Mouse (Mus musculus) hindbrain, embryonic 14.5 days (tissue): ENCODE results near the gene Appl1. TPM values are rescaled to one million over a fixed set of nuclear protein-coding genes. Genes with fewer than 3 reads are reported as not detected.
"Not testable (repeated sequence)": the region's sequence is repeated elsewhere in the genome, so short reads cannot be mapped to it uniquely, and the experiment has no call there.

Experiments
- ATAC-seq: fragments of 200-750 bp; cut with Nextera tagmentation; 2 replicates; pipeline ENCODE4 v1.8.0; 2017; ENCODE audit warnings: moderate number of reproducible peaks, mild to moderate bottlenecking, moderate TSS enrichment, moderate library complexity; ENCODE audit not compliant: low FRiP score
- DNase-seq: peaks from one replicate; pipeline ENCODE4 v3.0.0-alpha.2; 2015; ENCODE audit warnings: low spot score
- H3K27ac ChIP-seq: fragments of 300-500 bp; sonication (generic); 2 replicates; pipeline ENCODE4 v1.5.1; 2014; ENCODE audit warnings: mild to moderate bottlenecking, moderate library complexity
- H3K27me3 ChIP-seq: fragments of 300-500 bp; sonication (generic); 2 replicates; pipeline ENCODE4 v1.6.1; 2014; ENCODE audit warnings: mild to moderate bottlenecking, low read length, mixed read lengths; ENCODE audit not compliant: control insufficient read depth, insufficient read depth
- H3K36me3 ChIP-seq: fragments of 300-500 bp; sonication (generic); replicated peaks from 2 replicates; pipeline ENCODE4 v1.6.1; 2014; ENCODE audit not compliant: control insufficient read depth, insufficient read depth
- H3K4me1 ChIP-seq: fragments of 300-500 bp; sonication (generic); replicated peaks from 2 replicates; pipeline ENCODE4 v1.6.1; 2014; ENCODE audit warnings: antibody characterized with exemption, low read length, mixed read lengths; ENCODE audit not compliant: control insufficient read depth, insufficient read depth
- H3K4me2 ChIP-seq: fragments of 300-500 bp; sonication (generic); replicated peaks from 2 replicates; pipeline ENCODE4 v1.6.1; 2014; ENCODE audit warnings: mild to moderate bottlenecking, moderate library complexity
- H3K4me3 ChIP-seq: fragments of 300-500 bp; sonication (generic); replicated peaks from 2 replicates; pipeline ENCODE4 v1.5.1; 2014; ENCODE audit warnings: mild to moderate bottlenecking, low read length
- H3K9ac ChIP-seq: fragments of 300-500 bp; sonication (generic); 2 replicates; pipeline ENCODE4 v1.6.1; 2014
- H3K9me3 ChIP-seq: fragments of 300-500 bp; sonication (generic); 2 replicates; pipeline ENCODE4 v1.6.1; 2016; ENCODE audit warnings: low read length; ENCODE audit not compliant: control insufficient read depth
- WGBS: fragments of 180-500 bp; shearing (Covaris S2); extraction: QIAGEN DNeasy Blood & Tissue Kit; methylation state at CpG from one replicate; pipeline ENCODE4 v1.1.7; 2014; 5-methylcytosine and 5-hydroxymethylcytosine counted together
- polyA plus RNA-seq: library from polyadenylated mRNA; unstranded; fragments of >200 nt; fragmentation: Nextera tagmentation; extraction: Ambion mirVana; gene quantifications from 2 replicates; pipeline ENCODE4 v1.2.1, GENCODE M21; 2014

Appl1 gene
- polyA plus RNA-seq, 1 experiment from 2014 or later: 69.9 TPM

DNA sequence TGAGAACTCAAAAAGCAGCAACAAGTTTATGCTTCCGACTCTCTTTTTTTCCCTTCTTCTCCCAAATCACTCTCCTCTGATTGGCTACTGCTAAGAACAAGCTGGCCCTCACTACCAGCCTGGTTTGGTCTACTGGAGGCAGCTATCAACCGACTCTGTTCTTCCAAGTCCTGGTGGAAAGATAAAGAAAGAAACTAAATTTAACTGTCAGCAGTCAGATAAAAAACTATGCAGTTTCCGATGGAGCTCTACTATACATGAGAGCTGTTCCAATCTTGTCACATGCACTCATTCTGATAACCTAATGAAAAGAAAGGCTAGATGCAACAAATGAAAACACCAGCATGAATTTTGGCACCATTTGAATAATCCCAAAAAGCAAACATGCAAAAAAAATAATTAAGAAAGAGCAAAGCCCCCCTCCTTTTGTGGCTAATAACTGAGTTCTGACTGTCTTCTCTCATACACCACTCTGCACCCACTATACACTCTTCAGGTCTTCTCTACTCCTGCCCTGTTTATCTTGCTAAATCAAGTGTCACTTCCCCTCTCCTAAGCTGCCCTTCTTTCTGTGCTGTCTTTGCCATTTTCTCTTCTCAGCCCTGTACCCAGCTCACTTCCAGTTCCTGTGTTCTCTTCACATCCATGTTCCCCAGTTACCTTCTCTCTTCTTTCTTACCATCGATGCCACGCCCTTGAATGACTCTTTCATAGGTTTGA, 47.2 kb downstream of the Appl1 start:
- Histone ChIP-seq H3K9me3 (no peaks in the 10 kb centered on the region), H3K27me3 (no peaks in the 10 kb centered on the region), H3K9ac (no peak overlapping the region), H3K36me3 (peaks cover 84% of the 10 kb centered on the region), H3K4me3 (no peak overlapping the region), H3K4me2 (no peak overlapping the region), H3K27ac (no peak overlapping the region), H3K4me1 (no peaks in the 10 kb centered on the region)
- 95% methylated on average over 5 of the region's 5 CpGs for WGBS
- DNase-seq: no peak
- ATAC-seq: no peak

DNA sequence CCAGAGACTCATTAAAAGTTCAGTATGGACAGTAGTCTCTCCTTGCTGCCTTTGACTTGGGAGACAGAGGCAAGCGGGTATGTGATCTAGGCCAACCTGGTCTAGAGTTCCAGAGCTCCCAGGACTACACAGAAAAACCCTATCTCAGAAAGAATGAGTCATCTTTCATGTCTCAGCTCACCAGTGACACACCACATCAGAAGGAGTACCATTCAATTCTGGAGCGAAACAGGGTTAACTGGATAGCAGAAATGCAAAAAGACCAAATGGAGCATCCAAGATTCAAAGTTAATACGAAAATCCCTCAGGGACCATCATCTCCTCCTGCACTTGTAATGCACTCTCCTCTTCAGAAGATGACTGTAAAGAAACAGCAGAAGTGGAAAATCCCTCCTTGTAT, 51.7 kb downstream of the Appl1 start:
- 95% methylated on average over 3 of the region's 3 CpGs for WGBS
- no peak for DNase-seq
- H3K27me3 ChIP-seq: no peaks in the 10 kb centered on the region
- H3K36me3 ChIP-seq: peaks cover 51% of the 10 kb centered on the region
- H3K27ac ChIP-seq: no peak overlapping the region
- H3K9me3 ChIP-seq: no peaks in the 10 kb centered on the region
- no peaks in the 10 kb centered on the region for H3K4me1 ChIP-seq
- H3K4me2 ChIP-seq: no peak overlapping the region
- no peak overlapping the region for H3K4me3 ChIP-seq
- no peak for ATAC-seq
- no peak overlapping the region for H3K9ac ChIP-seq

DNA sequence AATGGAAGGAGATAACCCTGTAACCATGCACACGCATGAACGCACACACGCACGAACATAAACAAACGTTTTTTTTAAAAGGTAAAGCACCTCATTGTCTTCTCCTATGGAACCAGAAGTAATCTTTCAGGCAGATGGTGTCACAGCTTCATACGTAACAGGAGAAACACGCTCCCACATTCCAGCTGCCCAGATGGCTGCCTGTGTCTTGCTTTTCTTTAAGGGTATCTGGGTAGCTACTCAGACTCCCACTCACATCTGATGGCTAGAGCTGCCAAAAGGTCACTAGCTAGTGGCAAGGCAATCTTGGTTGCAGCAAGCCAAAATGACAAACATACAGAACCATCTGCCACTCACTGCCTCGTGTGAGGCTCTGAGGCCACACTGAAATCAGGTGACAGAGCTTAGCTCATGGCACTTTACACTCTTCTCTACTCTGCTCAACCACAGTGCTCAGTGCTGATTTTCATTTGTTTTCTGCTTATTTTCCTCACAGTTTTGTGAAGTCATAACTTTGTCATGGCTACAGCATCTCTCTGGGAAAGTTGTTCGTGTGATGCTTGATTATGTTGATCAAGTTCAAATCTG, 57.3 kb downstream of the Appl1 start:
- Histone ChIP-seq H3K4me3 (no peak overlapping the region), H3K27ac (no peak overlapping the region), H3K27me3 (no peaks in the 10 kb centered on the region), H3K9ac (no peak overlapping the region), H3K4me1 (no peaks in the 10 kb centered on the region), H3K9me3 (no peaks in the 10 kb centered on the region), H3K36me3 (peaks cover 6% of the 10 kb centered on the region), H3K4me2 (no peak overlapping the region)
- 64% methylated on average over 9 of the region's 9 CpGs for WGBS
- ATAC-seq (no peak), DNase-seq (no peak)

DNA sequence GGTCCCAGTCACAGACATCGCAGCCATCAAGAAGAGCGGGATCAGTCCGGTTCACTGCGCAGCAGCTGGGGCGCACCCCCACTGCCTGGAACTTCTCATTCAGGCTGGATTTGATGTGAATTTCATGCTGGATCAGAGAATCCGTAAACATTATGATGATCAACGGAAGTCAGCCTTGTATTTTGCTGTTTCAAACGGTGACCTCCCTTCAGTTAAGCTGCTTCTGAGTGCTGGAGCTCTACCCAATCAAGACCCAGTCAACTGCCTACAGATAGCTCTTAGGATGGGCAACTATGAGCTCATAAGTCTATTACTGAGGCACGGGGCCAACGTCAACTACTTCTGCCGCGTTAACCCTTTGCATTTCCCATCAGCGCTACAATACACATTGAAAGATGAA, 59.2 kb downstream of the Appl1 start:
- ATAC-seq (no peak), DNase-seq (no peak)
- 95% methylated on average over 13 of the region's 13 CpGs for WGBS
- H3K27me3 ChIP-seq: no peaks in the 10 kb centered on the region
- no peak overlapping the region for H3K4me2 ChIP-seq
- H3K27ac ChIP-seq: no peak overlapping the region
- H3K4me1 ChIP-seq: no peaks in the 10 kb centered on the region
- H3K9ac ChIP-seq: no peak overlapping the region
- no peak overlapping the region for H3K4me3 ChIP-seq
- H3K36me3 ChIP-seq: no peaks in the 10 kb centered on the region
- no peaks in the 10 kb centered on the region for H3K9me3 ChIP-seq

DNA sequence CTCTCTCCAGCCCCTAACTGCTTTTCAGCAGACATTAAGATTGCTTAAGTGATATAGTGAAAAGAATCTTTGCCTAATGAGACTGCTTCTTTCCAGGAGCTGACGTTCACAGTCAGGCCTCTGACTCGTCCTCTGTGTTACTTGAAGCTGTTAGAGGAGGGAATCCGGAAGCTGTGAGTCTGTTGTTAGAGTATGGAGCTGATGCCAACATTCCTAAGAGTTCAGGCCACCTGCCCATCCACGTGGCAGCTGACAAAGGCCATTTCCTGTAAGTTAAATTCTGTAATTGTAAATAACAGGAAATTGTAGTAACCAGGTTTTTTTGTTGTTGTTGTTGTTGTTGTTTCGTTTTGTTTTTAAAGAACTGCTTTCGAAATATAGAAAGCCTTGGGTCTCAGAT, 59.8 kb downstream of the Appl1 start:
- Histone ChIP-seq H3K27ac (no peak overlapping the region), H3K4me1 (no peaks in the 10 kb centered on the region), H3K9ac (no peak overlapping the region), H3K4me3 (no peak overlapping the region), H3K36me3 (no peaks in the 10 kb centered on the region), H3K27me3 (no peaks in the 10 kb centered on the region), H3K9me3 (no peaks in the 10 kb centered on the region), H3K4me2 (no peak overlapping the region)
- DNase-seq (no peak), ATAC-seq (no peak)
- 83% methylated on average over 6 of the region's 6 CpGs for WGBS

DNA sequence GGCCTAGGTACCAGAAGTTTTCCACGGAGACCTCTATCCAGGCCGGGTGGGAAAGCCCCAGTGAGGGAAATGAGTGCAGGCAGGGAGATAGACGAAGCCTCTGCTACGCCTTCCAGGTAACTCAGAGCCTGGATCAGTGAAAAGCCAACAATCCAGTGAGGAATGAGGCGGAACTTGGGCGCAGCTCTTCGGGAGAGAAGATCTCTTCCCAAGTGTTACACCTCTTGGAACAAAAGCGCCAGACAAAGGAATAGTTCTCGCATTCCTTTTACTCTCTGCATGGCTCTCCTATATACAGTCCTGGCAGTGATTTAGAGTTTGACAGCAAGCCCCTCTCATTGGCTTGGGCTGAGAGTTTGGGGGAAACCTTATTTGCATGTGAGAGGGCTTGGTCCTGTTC, 60.6 kb downstream of the Appl1 start:
- H3K27ac ChIP-seq, H3K4me1 ChIP-seq, H3K4me2 ChIP-seq, H3K9ac ChIP-seq, H3K27me3 ChIP-seq, H3K36me3 ChIP-seq, H3K4me3 ChIP-seq, DNase-seq, ATAC-seq, H3K9me3 ChIP-seq: not testable (repeated sequence)
- WGBS: 41% methylated on average over 9 of the region's 9 CpGs

DNA sequence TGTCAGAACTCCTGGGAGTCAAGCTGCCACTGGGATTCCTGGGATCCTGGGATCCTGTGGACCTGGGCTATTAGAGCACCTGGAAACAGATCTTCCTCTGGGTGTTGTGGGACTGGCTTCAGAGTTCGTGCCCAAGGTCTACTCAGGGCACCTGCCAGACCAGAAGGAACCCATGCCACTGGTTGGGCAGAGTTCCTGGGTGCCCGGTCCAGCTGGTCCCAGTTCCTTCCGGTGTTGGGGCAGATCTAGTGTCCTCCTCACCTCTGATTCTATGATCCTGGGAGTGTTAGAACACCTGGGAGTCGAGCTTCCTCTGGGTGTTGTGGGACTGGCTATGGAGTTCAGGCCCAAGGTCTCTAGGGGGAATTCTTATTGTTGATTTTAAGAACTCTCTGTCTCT, 63.6 kb downstream of the Appl1 start:
- Histone ChIP-seq H3K36me3 (no peaks in the 10 kb centered on the region), H3K9ac (no peak overlapping the region), H3K27ac (no peak overlapping the region), H3K9me3 (no peaks in the 10 kb centered on the region), H3K27me3 (no peaks in the 10 kb centered on the region), H3K4me1 (no peaks in the 10 kb centered on the region), H3K4me3 (no peak overlapping the region), H3K4me2 (no peak overlapping the region)
- no peak for ATAC-seq
- WGBS: 97% methylated on average over 4 of the region's 4 CpGs
- DNase-seq: no peak

DNA sequence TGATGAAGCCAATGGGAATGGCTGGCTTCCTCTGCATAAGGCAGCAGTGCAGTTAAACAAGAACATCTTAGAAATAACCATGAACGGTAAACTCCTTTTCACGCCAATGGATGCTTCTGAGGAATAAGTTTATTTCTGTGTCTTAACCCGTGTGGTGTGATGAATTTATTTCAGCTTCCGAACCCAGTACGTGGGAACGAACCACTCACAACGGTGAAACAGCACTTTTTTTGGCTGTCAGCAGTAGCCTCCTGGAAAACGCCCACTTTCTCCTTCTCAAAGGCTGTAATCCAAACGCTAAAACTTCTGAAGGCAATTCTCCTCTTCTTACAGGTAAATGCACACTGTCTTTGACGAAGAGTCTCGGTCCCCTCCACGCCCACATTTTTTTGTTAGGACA, 70.1 kb downstream of the Appl1 start:
- H3K9me3 ChIP-seq: no peaks in the 10 kb centered on the region
- H3K4me1 ChIP-seq: no peaks in the 10 kb centered on the region
- H3K4me3 ChIP-seq: no peak overlapping the region
- DNase-seq (no peak), ATAC-seq (no peak)
- H3K36me3 ChIP-seq: no peaks in the 10 kb centered on the region
- WGBS: 89% methylated on average over 12 of the region's 12 CpGs
- no peak overlapping the region for H3K4me2 ChIP-seq
- no peak overlapping the region for H3K9ac ChIP-seq
- no peak overlapping the region for H3K27ac ChIP-seq
- H3K27me3 ChIP-seq: no peaks in the 10 kb centered on the region

DNA sequence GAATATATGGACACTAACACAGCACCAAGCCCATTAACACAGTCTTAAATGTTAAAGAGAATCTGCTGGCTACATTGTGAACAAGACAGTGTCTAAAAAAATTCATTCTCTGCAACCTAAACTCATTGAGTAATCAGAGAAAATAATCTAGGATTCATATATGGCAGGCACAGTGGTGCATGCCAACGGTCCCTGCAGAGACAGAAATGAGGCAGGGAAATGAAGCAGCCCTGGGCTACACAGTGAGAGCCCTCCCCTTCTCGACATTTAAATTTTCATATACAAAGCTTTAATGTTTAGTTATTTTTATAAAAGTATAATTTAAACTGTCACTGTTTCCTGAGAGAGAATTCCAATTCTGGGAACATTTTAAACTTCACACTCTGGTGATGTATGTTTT, 71.5 kb downstream of the Appl1 start:
- WGBS: 80% methylated on average over 2 of the region's 2 CpGs
- H3K4me2 ChIP-seq: no peak overlapping the region
- H3K4me1 ChIP-seq: no peaks in the 10 kb centered on the region
- no peak overlapping the region for H3K9ac ChIP-seq
- H3K36me3 ChIP-seq: no peaks in the 10 kb centered on the region
- ATAC-seq (no peak), DNase-seq (no peak)
- no peaks in the 10 kb centered on the region for H3K9me3 ChIP-seq
- no peaks in the 10 kb centered on the region for H3K27me3 ChIP-seq
- no peak overlapping the region for H3K27ac ChIP-seq
- H3K4me3 ChIP-seq: no peak overlapping the region

DNA sequence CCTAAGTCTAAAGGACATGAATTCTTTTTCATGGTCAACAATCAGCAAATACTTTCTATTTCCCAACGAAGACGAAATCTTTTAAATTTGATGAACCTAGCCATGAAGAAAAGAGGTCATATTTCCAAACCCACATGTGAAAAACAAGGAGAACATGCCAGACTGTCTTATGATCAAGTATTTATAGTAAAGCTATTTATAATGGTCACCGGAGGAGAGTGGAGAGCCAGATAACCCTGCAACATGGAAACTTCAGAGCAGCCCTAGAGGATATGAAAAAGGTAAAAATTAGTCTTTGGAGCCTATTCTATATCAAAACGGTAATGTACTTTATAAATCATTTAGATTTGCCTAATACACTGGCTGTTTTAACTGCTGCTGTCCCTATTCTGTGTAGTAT, 76.6 kb downstream of the Appl1 start, which contains the start of gene Asb14:
Asb14 (plus strand) TSS at position 166 of the 400 bp plus-strand sequence.
- H3K9ac ChIP-seq: no peak within 1 kb of the TSS
- no peaks in the 10 kb centered on the region for H3K9me3 ChIP-seq
- no peaks in the 10 kb centered on the region for H3K27me3 ChIP-seq
- no peak within 1 kb of the TSS for H3K27ac ChIP-seq
- DNase-seq (no peak), ATAC-seq (no peak)
- no peak within 1 kb of the TSS for H3K4me2 ChIP-seq
- no peak within 1 kb of the TSS for H3K4me3 ChIP-seq
- H3K4me1 ChIP-seq: no peaks in the 10 kb centered on the region
- no peaks in the 10 kb centered on the region for H3K36me3 ChIP-seq
- WGBS: 95% methylated on average over 4 of the region's 4 CpGs
